Mouse (Mus musculus): ENCODE data around the gene Rrnad1. TPM values are rescaled to one million over a fixed set of nuclear protein-coding genes. Genes with fewer than 3 reads are reported as not detected.
A peak's percentile ranks its signal among the peaks of the same experiment; 100 is the strongest.

Rrnad1 gene
- polyA plus RNA-seq, 1 experiment from 2014 or later: 23.5 TPM

- H3K36me3 ChIP-seq (ENCODE audit: control insufficient read depth, insufficient read depth): no peaks in the 10 kb centered on the region
- 0% methylated on average over 44 of the region's 44 CpGs for WGBS
- H3K9ac ChIP-seq (replicated peaks; ENCODE audit: low read depth, low read length): peak within 1 kb of the TSS; percentile 66
- H3K27ac ChIP-seq (ENCODE audit: low read length): peak within 1 kb of the TSS; percentile 72
- peak within 1 kb of the TSS; percentile 70 for H3K4me3 ChIP-seq (replicated peaks; ENCODE audit: low read length)
- no peaks in the 10 kb centered on the region for H3K9me3 ChIP-seq (ENCODE audit: control insufficient read depth, low read length)
- H3K27me3 ChIP-seq (replicated peaks; ENCODE audit: control insufficient read depth, insufficient read depth, low read length): no peaks in the 10 kb centered on the region; the same call in 1 of the 2 replicates
- ATAC-seq: peak; percentile 73
- peaks cover 46% of the 10 kb centered on the region for H3K4me1 ChIP-seq (replicated peaks; ENCODE audit: control insufficient read depth, insufficient read depth, low read length)
- H3K4me2 ChIP-seq (ENCODE audit: low read length): peak within 1 kb of the TSS; percentile 96
Measured at GRCm38 (mm10) chr3:87970939-87971488, 40.5 kb upstream of the Rrnad1 start, which contains the start of gene Nes. Gene Nes, plus strand, starts transcription at chr3:87971078.

- Histone ChIP-seq H3K27me3 (replicated peaks; ENCODE audit: control insufficient read depth, insufficient read depth, low read length) (no peaks in the 10 kb centered on the region; the same call in 1 of the 2 replicates), H3K4me1 (replicated peaks; ENCODE audit: control insufficient read depth, insufficient read depth, low read length) (peaks cover 46% of the 10 kb centered on the region), H3K9me3 (ENCODE audit: control insufficient read depth, low read length) (no peaks in the 10 kb centered on the region), H3K4me3 (replicated peaks; ENCODE audit: low read length) (peak overlapping the region; percentile 70), H3K9ac (replicated peaks; ENCODE audit: low read depth, low read length) (peak overlapping the region; percentile 66), H3K4me2 (ENCODE audit: low read length) (peak overlapping the region; percentile 96), H3K27ac (ENCODE audit: low read length) (peak overlapping the region; percentile 61), H3K36me3 (ENCODE audit: control insufficient read depth, insufficient read depth) (no peaks in the 10 kb centered on the region)
- 0 out of 2 replicates have a peak, but pooled peaks have one; percentile 2 for ATAC-seq
- under 1% methylated on average over 21 of the region's 21 CpGs for WGBS
Measured at GRCm38 (mm10) chr3:87970184-87970938, 39.8 kb upstream of the Rrnad1 start.

- Histone ChIP-seq H3K36me3 (ENCODE audit: control insufficient read depth, insufficient read depth) (no peaks in the 10 kb centered on the region), H3K4me2 (ENCODE audit: low read length) (peak overlapping the region; percentile 91), H3K4me1 (replicated peaks; ENCODE audit: control insufficient read depth, insufficient read depth, low read length) (peaks cover 15% of the 10 kb centered on the region), H3K9me3 (ENCODE audit: control insufficient read depth, low read length) (no peaks in the 10 kb centered on the region), H3K9ac (replicated peaks; ENCODE audit: low read depth, low read length) (peak overlapping the region; percentile 79), H3K27ac (ENCODE audit: low read length) (peak overlapping the region; percentile 97), H3K4me3 (replicated peaks; ENCODE audit: low read length) (peak overlapping the region; percentile 58), H3K27me3 (replicated peaks; ENCODE audit: control insufficient read depth, insufficient read depth, low read length) (no peaks in the 10 kb centered on the region)
- WGBS: under 1% methylated on average over 27 of the region's 27 CpGs
- ATAC-seq: peak; percentile 99
Measured at GRCm38 (mm10) chr3:87960586-87961191, 30.2 kb upstream of the Rrnad1 start.

GRCm38 (mm10) chr3:87960191-87960585 is 29.7 kb upstream of the Rrnad1 start:
- Histone ChIP-seq H3K9ac (replicated peaks; ENCODE audit: low read depth, low read length) (peak overlapping the region; percentile 79), H3K27me3 (replicated peaks; ENCODE audit: control insufficient read depth, insufficient read depth, low read length) (no peaks in the 10 kb centered on the region), H3K9me3 (ENCODE audit: control insufficient read depth, low read length) (no peaks in the 10 kb centered on the region), H3K27ac (ENCODE audit: low read length) (peak overlapping the region; percentile 97), H3K36me3 (ENCODE audit: control insufficient read depth, insufficient read depth) (no peaks in the 10 kb centered on the region), H3K4me3 (replicated peaks; ENCODE audit: low read length) (peak overlapping the region; percentile 58), H3K4me2 (ENCODE audit: low read length) (peak overlapping the region; percentile 91), H3K4me1 (replicated peaks; ENCODE audit: control insufficient read depth, insufficient read depth, low read length) (peaks cover 15% of the 10 kb centered on the region)
- 4% methylated on average over 10 of the region's 10 CpGs for WGBS
- no peak for ATAC-seq

GRCm38 (mm10) chr3:87959371-87959770 is 28.9 kb upstream of the Rrnad1 start:
- no peak overlapping the region for H3K4me2 ChIP-seq (ENCODE audit: low read length)
- H3K9me3 ChIP-seq (ENCODE audit: control insufficient read depth, low read length): no peaks in the 10 kb centered on the region
- no peak overlapping the region for H3K9ac ChIP-seq (replicated peaks; ENCODE audit: low read depth, low read length)
- H3K27me3 ChIP-seq (replicated peaks; ENCODE audit: control insufficient read depth, insufficient read depth, low read length): no peaks in the 10 kb centered on the region
- H3K27ac ChIP-seq (ENCODE audit: low read length): no peak overlapping the region
- ATAC-seq: no peak
- WGBS: 65% methylated on average over 7 of the region's 7 CpGs
- H3K4me3 ChIP-seq (replicated peaks; ENCODE audit: low read length): no peak overlapping the region
- H3K36me3 ChIP-seq (ENCODE audit: control insufficient read depth, insufficient read depth): no peaks in the 10 kb centered on the region
- peaks cover 15% of the 10 kb centered on the region for H3K4me1 ChIP-seq (replicated peaks; ENCODE audit: control insufficient read depth, insufficient read depth, low read length)

- H3K27me3 ChIP-seq (replicated peaks; ENCODE audit: control insufficient read depth, insufficient read depth, low read length): no peaks in the 10 kb centered on the region
- H3K9me3 ChIP-seq (ENCODE audit: control insufficient read depth, low read length): no peaks in the 10 kb centered on the region
- H3K27ac ChIP-seq (ENCODE audit: low read length): no peak overlapping the region
- no peak overlapping the region for H3K9ac ChIP-seq (replicated peaks; ENCODE audit: low read depth, low read length)
- 19% methylated on average over 1 of the region's 1 CpGs for WGBS
- no peaks in the 10 kb centered on the region for H3K36me3 ChIP-seq (ENCODE audit: control insufficient read depth, insufficient read depth)
- no peak overlapping the region for H3K4me2 ChIP-seq (ENCODE audit: low read length)
- peaks cover 15% of the 10 kb centered on the region for H3K4me1 ChIP-seq (replicated peaks; ENCODE audit: control insufficient read depth, insufficient read depth, low read length)
- no peak overlapping the region for H3K4me3 ChIP-seq (replicated peaks; ENCODE audit: low read length)
- ATAC-seq: no peak
Measured at GRCm38 (mm10) chr3:87958967-87959366, 28.4 kb upstream of the Rrnad1 start.

- Histone ChIP-seq H3K4me1 (replicated peaks; ENCODE audit: control insufficient read depth, insufficient read depth, low read length) (peaks cover 15% of the 10 kb centered on the region), H3K9me3 (ENCODE audit: control insufficient read depth, low read length) (no peaks in the 10 kb centered on the region), H3K9ac (replicated peaks; ENCODE audit: low read depth, low read length) (no peak overlapping the region), H3K27me3 (replicated peaks; ENCODE audit: control insufficient read depth, insufficient read depth, low read length) (no peaks in the 10 kb centered on the region), H3K4me3 (replicated peaks; ENCODE audit: low read length) (no peak overlapping the region), H3K4me2 (ENCODE audit: low read length) (no peak overlapping the region), H3K36me3 (ENCODE audit: control insufficient read depth, insufficient read depth) (no peaks in the 10 kb centered on the region), H3K27ac (ENCODE audit: low read length) (no peak overlapping the region)
- WGBS: 28% methylated on average over 4 of the region's 4 CpGs
- no peak for ATAC-seq
Measured at GRCm38 (mm10) chr3:87958476-87958875, 28.0 kb upstream of the Rrnad1 start.

GRCm38 (mm10) chr3:87958056-87958455 is 27.5 kb upstream of the Rrnad1 start:
- Histone ChIP-seq H3K4me2 (ENCODE audit: low read length) (no peak overlapping the region), H3K4me3 (replicated peaks; ENCODE audit: low read length) (no peak overlapping the region), H3K36me3 (ENCODE audit: control insufficient read depth, insufficient read depth) (no peaks in the 10 kb centered on the region), H3K27ac (ENCODE audit: low read length) (no peak overlapping the region), H3K4me1 (replicated peaks; ENCODE audit: control insufficient read depth, insufficient read depth, low read length) (peaks cover 15% of the 10 kb centered on the region), H3K9me3 (ENCODE audit: control insufficient read depth, low read length) (no peaks in the 10 kb centered on the region), H3K9ac (replicated peaks; ENCODE audit: low read depth, low read length) (no peak overlapping the region), H3K27me3 (replicated peaks; ENCODE audit: control insufficient read depth, insufficient read depth, low read length) (no peaks in the 10 kb centered on the region)
- ATAC-seq: no peak
- 7% methylated on average over 1 of the region's 1 CpGs for WGBS

GRCm38 (mm10) chr3:87952440-87952839 is 21.9 kb upstream of the Rrnad1 start:
- H3K27ac ChIP-seq (ENCODE audit: low read length): no peak overlapping the region
- ATAC-seq: no peak; the same call in 1 of the 2 replicates
- H3K4me1 ChIP-seq (replicated peaks; ENCODE audit: control insufficient read depth, insufficient read depth, low read length): peaks cover 26% of the 10 kb centered on the region
- H3K4me3 ChIP-seq (replicated peaks; ENCODE audit: low read length): no peak overlapping the region
- peak overlapping the region; percentile 14; the same call in 1 of the 2 replicates for H3K4me2 ChIP-seq (ENCODE audit: low read length)
- no peak overlapping the region for H3K9ac ChIP-seq (replicated peaks; ENCODE audit: low read depth, low read length)
- 10% methylated on average over 5 of the region's 5 CpGs for WGBS
- H3K27me3 ChIP-seq (replicated peaks; ENCODE audit: control insufficient read depth, insufficient read depth, low read length): no peaks in the 10 kb centered on the region; the same call in 1 of the 2 replicates
- no peaks in the 10 kb centered on the region for H3K36me3 ChIP-seq (ENCODE audit: control insufficient read depth, insufficient read depth)
- no peaks in the 10 kb centered on the region for H3K9me3 ChIP-seq (ENCODE audit: control insufficient read depth, low read length)

Measured in forebrain, embryonic 16.5 days (tissue).